Mouse (Mus musculus) thymus, adult 2 months (tissue): ENCODE measurements at regions not wholly inside any gene's neighbourhood (a gene's known extent, or its start where the extent isn't known, plus 50 kb on each side); places are given as distances from the start of the nearest gene placed in this dataset.

Source experiments
- DNase-seq: peaks from one replicate; pipeline ENCODE4 v3.0.0; 2021
- H3K27ac ChIP-seq: fragments of 200-500 bp; 2 replicates; pipeline ENCODE4 v1.5.1; 2012; ENCODE audit warnings: low read length, control low read depth; ENCODE audit not compliant: control insufficient read depth, insufficient read depth
- H3K27me3 ChIP-seq: fragments of 200-500 bp; 2 replicates; pipeline ENCODE4 v1.6.1; 2012; ENCODE audit warnings: mild to moderate bottlenecking, low read length, moderate library complexity, mixed read lengths; ENCODE audit not compliant: control insufficient read depth, insufficient read depth
- H3K36me3 ChIP-seq: fragments of 200-500 bp; 2 replicates; pipeline ENCODE4 v1.6.1; 2012; ENCODE audit warnings: mild to moderate bottlenecking, low read length, moderate library complexity; ENCODE audit not compliant: control insufficient read depth, insufficient read depth
- H3K4me1 ChIP-seq: fragments of 200-500 bp; replicated peaks from 2 replicates; pipeline ENCODE4 v1.6.1; 2012; ENCODE audit warnings: low read length; ENCODE audit not compliant: control insufficient read depth, insufficient read depth
- H3K4me3 ChIP-seq: fragments of 200-500 bp; 2 replicates; pipeline ENCODE4 v1.5.1; 2012; ENCODE audit warnings: mild to moderate bottlenecking, low read length, control low read depth, moderate library complexity; ENCODE audit not compliant: control insufficient read depth, insufficient read depth
- CTCF ChIP-seq: fragments of 200-500 bp; IDR thresholded peaks from 2 replicates; pipeline ENCODE4 v1.5.1; 2012; ENCODE audit warnings: mild to moderate bottlenecking, control low read depth, low read length, moderate library complexity, borderline replicate concordance; ENCODE audit not compliant: control insufficient read depth, poor library complexity, insufficient read depth; ENCODE audit errors: extremely low read depth
- POLR2A ChIP-seq: fragments of 200-500 bp; IDR thresholded peaks from 2 replicates; pipeline ENCODE4 v1.6.1; 2012; ENCODE audit warnings: mild to moderate bottlenecking, low read length, control low read depth, moderate library complexity; ENCODE audit not compliant: control insufficient read depth, poor library complexity, insufficient read depth; ENCODE audit errors: extremely low read depth
- WGBS: fragments of 180-500 bp; shearing (Covaris S2); methylation state at CpG from one replicate; pipeline ENCODE4 v1.1.7; 2018; 5-methylcytosine and 5-hydroxymethylcytosine counted together

DNA sequence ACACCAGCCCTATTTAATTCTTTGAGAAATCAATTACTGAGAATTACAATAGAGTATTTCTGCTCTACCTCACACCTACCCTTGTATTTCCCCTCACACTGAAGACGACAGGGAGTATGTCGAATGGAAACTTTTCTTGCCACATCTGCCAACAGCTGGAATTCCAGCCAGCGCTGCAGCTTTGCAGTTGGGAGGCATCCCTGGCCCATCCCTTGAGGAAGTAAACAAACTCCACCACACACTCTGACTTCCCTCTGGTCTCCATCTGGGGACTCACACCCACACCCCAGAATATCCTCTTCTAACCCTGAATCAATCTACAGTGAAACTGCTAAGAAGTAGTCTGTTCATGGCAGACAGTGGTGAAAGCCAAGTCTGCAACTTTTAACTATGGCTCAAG lies 630.9 kb downstream of the Gm826 start:
- no peak overlapping the region for H3K27ac ChIP-seq
- H3K4me1 ChIP-seq: no peaks in the 10 kb centered on the region
- DNase-seq: no peak
- 89% methylated on average over 3 of the region's 3 CpGs for WGBS
- no peaks in the 10 kb centered on the region for H3K36me3 ChIP-seq
- H3K4me3 ChIP-seq: no peak overlapping the region
- TF ChIP-seq POLR2A (no peak), CTCF (no peak)
- no peaks in the 10 kb centered on the region for H3K27me3 ChIP-seq

DNA sequence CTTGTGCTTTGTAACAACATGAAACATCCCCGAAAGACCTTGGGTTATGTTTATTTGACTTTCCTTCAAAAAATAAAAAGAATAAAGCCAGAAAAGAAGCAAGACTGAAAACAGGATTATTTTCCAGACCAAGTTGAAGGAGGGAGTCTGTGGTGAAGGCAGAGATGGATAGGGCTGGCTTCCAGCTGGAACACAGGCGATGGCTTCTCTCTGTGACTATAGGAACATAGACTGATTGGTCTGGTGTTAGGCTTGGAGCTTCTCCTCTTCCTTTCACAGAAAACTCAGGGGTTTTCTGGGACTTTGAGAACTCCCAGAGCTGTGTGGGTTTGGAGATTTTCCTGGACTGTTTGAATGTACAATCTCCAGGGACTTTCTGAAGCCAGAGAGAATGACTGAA lies 625.8 kb downstream of the Gm826 start:
- no peak for DNase-seq
- WGBS: 94% methylated on average over 2 of the region's 2 CpGs
- no peak overlapping the region for H3K4me3 ChIP-seq
- TF ChIP-seq POLR2A: no peak
- no peak for TF ChIP-seq CTCF
- no peaks in the 10 kb centered on the region for H3K27me3 ChIP-seq
- H3K27ac ChIP-seq: no peak overlapping the region
- H3K36me3 ChIP-seq: no peaks in the 10 kb centered on the region
- H3K4me1 ChIP-seq: no peaks in the 10 kb centered on the region

DNA sequence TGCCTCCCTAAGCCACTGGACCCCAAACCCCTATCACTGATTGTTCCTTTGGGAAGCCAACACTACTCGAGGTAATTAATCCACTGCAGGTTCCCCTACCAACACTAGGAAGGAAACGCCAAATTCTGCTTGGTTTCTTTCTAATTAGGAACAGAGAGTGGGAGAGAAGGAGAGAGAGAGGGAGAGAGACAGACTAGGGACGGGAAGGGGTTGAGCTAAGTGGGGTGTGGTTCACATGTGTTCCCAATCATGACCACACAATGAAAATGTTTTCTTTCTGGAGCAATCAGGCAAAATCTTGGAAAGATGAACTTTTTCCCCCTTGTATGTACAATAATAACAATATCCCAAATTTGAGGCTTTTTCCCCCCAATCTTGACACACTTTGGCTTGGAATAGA lies 619.3 kb downstream of the Gm826 start:
- H3K4me1 ChIP-seq: no peaks in the 10 kb centered on the region
- TF ChIP-seq CTCF (no peak), POLR2A (no peak)
- no peak overlapping the region for H3K4me3 ChIP-seq
- H3K27me3 ChIP-seq: no peaks in the 10 kb centered on the region
- H3K36me3 ChIP-seq: no peaks in the 10 kb centered on the region
- no peak overlapping the region for H3K27ac ChIP-seq
- WGBS: 72% methylated on average over 3 of the region's 3 CpGs
- no peak for DNase-seq

DNA sequence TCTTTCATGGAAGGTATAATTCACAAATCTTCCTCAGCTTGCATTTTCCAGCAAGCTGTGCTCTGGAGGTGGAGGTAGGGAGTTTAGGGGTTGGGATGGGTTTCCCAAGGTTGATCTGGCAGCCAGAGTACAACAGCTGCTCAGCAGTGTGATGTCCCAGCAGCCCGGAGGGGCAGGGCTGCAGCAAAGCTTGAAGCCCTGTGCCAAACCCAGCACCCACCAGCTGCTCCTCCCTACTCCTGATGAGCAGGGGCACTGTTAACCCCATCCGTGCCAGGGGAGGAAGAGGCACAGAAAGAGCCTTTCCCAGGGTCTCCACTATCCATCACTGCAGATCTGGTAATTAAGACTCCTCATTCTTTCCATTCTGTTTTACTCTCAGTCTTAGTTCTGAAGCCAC lies 615.2 kb downstream of the Gm826 start:
- no peak overlapping the region for H3K4me3 ChIP-seq
- H3K36me3 ChIP-seq: no peaks in the 10 kb centered on the region
- TF ChIP-seq POLR2A: no peak
- TF ChIP-seq CTCF: no peak
- no peaks in the 10 kb centered on the region for H3K4me1 ChIP-seq
- H3K27me3 ChIP-seq: no peaks in the 10 kb centered on the region
- 55% methylated on average over 2 of the region's 2 CpGs for WGBS
- H3K27ac ChIP-seq: no peak overlapping the region
- no peak for DNase-seq

DNA sequence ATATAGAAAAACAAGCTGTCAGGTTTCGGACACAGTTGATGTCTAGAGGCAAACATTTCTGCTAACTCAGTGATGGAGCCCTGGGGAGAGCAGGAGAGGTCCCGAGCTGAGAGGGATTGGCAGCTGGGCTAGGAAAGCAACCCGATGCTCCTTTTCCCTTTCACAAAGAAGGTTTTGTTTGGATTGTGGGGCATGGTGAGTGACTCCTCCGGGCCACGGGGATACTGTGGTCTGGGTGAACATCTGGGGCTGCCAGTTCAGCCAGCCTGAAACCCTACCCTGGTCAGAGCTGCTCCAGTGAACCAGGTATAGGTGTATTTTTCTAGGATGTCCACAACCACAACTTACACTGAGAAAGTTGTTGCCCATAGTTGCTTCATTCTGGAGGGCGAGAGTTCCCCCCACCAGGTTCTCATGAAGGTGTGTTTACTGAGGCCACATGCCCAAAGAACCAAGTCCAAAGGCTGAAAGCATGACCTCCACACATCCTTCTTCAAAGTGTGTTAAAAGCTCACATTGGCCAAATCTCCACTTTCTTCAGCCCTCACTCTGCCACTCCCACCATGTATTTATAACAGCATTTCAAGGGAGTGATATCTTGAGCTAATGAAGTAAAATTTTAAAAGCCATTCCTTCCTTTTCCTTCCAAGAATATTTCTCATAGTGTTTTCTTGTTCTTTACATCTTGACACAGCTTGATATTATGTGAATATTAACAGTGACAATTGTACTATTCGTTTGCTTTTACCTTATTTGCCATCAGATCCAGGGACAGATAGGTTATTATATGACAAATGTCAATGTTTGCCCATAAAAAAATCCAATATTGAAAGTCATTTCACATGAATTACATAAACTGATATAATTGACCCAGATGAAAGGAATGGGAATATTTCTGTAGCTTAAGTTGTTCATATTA lies 608.5 kb downstream of the Gm826 start:
- Histone ChIP-seq H3K36me3 (no peaks in the 10 kb centered on the region), H3K27ac (no peak overlapping the region), H3K4me3 (no peak overlapping the region), H3K27me3 (no peaks in the 10 kb centered on the region), H3K4me1 (no peaks in the 10 kb centered on the region)
- DNase-seq: no peak
- 72% methylated on average over 7 of the region's 7 CpGs for WGBS
- TF ChIP-seq CTCF: no peak
- TF ChIP-seq POLR2A: no peak

DNA sequence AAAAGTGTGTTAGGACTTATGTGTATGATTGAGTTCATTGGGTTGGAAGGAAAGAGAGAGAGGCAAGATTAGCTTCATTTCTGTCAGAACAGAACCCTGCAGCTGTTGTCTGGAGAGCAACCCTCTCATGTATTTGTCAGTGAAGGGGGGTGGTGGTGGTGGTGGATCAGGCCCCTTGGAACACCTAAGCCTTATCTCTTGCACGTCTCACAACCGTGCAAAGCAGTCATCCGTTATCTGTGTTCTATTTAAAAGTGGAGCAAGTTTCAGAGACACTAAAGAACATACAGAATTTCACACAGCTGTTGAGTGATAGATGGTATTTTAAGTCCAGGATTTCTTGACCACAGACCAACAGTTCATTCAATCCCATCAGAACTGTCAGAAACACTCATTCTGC lies 604.7 kb downstream of the Gm826 start:
- no peaks in the 10 kb centered on the region for H3K27me3 ChIP-seq
- no peaks in the 10 kb centered on the region for H3K4me1 ChIP-seq
- H3K27ac ChIP-seq: no peak overlapping the region
- TF ChIP-seq POLR2A: no peak
- no peak for TF ChIP-seq CTCF
- no peak for DNase-seq
- no peak overlapping the region for H3K4me3 ChIP-seq
- WGBS: 89% methylated on average over 3 of the region's 3 CpGs
- no peaks in the 10 kb centered on the region for H3K36me3 ChIP-seq

DNA sequence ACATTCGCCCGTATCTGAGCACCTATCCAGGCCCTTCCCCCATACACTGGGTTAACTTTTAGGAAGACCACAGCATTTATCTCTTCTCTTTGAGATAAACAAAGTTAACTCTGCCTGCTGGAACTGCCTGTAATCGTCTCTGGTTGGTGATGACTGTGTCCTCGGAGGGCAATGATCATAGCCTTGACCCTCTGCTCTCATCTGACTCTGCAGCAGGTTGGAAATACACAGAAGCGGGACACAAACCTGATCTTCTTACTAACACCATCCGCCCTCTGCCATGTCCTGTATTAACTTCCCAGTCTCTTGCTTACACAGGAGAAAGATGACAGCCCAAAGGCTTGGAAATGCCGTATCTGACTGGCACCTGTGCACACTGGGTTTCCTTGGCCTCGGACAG lies 603.7 kb downstream of the Gm826 start:
- WGBS: 78% methylated on average over 8 of the region's 8 CpGs
- Histone ChIP-seq H3K27ac (no peak overlapping the region), H3K4me1 (no peaks in the 10 kb centered on the region), H3K27me3 (no peaks in the 10 kb centered on the region), H3K36me3 (no peaks in the 10 kb centered on the region), H3K4me3 (no peak overlapping the region)
- TF ChIP-seq CTCF (no peak), POLR2A (no peak)
- DNase-seq: no peak
